Mouse (Mus musculus) kidney, embryonic 15.5 days (tissue): ENCODE results near the gene Stac3. TPM values are rescaled to one million over a fixed set of nuclear protein-coding genes. Genes with fewer than 3 reads are reported as not detected.

Experiments
- ATAC-seq: fragments of 200-750 bp; cut with Nextera tagmentation; replicated peaks from 2 replicates; pipeline ENCODE4 v1.8.0; 2017; ENCODE audit warnings: moderate TSS enrichment; ENCODE audit not compliant: low FRiP score
- H3K27ac ChIP-seq: fragments of 300-500 bp; sonication (generic); 2 replicates; pipeline ENCODE4 v1.5.1; 2015; ENCODE audit warnings: mild to moderate bottlenecking, inconsistent platforms
- H3K27me3 ChIP-seq: fragments of 300-500 bp; sonication (generic); 2 replicates; pipeline ENCODE4 v1.6.1; 2015; ENCODE audit warnings: inconsistent platforms
- H3K36me3 ChIP-seq: fragments of 300-500 bp; sonication (generic); 2 replicates; pipeline ENCODE4 v1.6.1; 2015; ENCODE audit warnings: inconsistent platforms
- H3K4me1 ChIP-seq: fragments of 300-500 bp; sonication (generic); 2 replicates; pipeline ENCODE4 v1.6.1; 2015; ENCODE audit warnings: inconsistent platforms
- H3K4me2 ChIP-seq: fragments of 300-500 bp; sonication (generic); 2 replicates; pipeline ENCODE4 v1.6.1; 2015; ENCODE audit warnings: moderate library complexity, mild to moderate bottlenecking, inconsistent platforms
- H3K4me3 ChIP-seq: fragments of 300-500 bp; sonication (generic); replicated peaks from 2 replicates; pipeline ENCODE4 v1.5.1; 2015; ENCODE audit warnings: mild to moderate bottlenecking, inconsistent platforms
- H3K9ac ChIP-seq: fragments of 300-500 bp; sonication (generic); 2 replicates; pipeline ENCODE4 v1.6.1; 2015; ENCODE audit warnings: mild to moderate bottlenecking, inconsistent platforms
- H3K9me3 ChIP-seq: fragments of 300-500 bp; sonication (generic); replicated peaks from 2 replicates; pipeline ENCODE4 v1.6.1; 2016; ENCODE audit warnings: inconsistent platforms
- WGBS: fragments of 180-500 bp; shearing (Covaris S2); methylation state at CpG from one replicate; pipeline ENCODE4 v1.1.7; 2015; ENCODE audit warnings: mixed read lengths; 5-methylcytosine and 5-hydroxymethylcytosine counted together
- polyA plus RNA-seq: library from polyadenylated mRNA; unstranded; fragments of >200 nt; fragmentation: Nextera tagmentation; extraction: Ambion mirVana; gene quantifications from 2 replicates; pipeline ENCODE4 v1.2.1, GENCODE M21; 2015

Gene Stac3
- polyA plus RNA-seq, 1 experiment from 2014 or later = 2.4 TPM

DNA sequence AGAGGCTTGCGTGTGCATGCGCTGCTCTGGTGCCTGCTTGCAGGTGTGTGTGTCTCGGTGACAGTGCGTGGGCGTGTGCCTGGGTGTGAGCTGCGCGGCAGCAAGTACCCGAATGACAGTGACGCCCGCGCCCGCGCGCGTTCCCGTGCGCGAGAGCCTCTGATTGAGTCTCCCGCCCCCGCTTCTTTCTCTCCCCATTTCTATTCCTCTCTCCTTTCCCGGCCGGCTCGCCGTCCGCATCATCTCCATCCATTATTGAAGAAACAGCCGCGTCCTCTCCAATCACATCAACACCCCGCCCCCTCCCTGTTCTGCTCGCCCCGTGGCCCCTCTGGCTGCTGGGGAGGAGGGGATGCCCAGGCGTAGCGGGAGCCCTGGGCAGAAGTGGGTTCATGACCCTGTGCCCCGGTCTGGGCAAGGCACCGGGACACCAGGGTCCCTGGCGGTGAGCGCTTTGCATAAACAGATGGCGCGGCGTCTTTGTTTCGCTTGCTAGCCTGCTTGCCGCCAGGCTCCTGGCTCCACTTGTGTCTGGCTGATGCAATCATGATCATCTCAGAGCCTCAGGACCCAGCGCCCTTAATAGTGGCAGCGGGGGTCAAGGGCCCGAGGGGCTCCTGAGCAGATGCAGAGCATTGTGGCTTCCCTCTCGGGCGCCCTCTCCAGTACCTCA lies 10.3 kb downstream of the Stac3 start:
- peaks cover 90% of the 10 kb centered on the region for H3K4me1 ChIP-seq
- WGBS = under 1% methylated on average over 45 of the region's 46 CpGs

DNA sequence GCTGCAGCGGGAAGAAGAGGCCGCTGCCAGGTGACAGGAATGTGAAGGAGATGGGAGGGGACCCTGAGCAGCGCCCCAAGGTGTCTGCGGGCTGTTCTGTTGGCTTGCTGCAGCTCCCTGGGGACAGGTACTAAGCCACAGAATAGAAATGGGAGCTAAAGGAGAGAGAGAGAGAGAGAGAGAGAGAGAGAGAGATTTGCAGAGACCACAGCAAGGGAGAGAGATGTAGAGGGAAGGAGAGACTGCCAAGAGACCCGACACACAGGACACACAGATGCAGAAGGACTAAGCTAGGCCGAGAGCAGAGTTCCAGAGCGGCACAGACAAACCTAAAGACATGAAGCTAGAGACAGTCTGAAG lies 10.8 kb downstream of the Stac3 start:
- peak overlapping the region; percentile 47 for H3K4me3 ChIP-seq
- H3K9ac ChIP-seq = peak overlapping the region; percentile 29
- WGBS = 4% methylated on average over 7 of the region's 7 CpGs
- peaks cover 95% of the 10 kb centered on the region for H3K4me1 ChIP-seq
- peaks cover under 1% of the 10 kb centered on the region; the same call in 1 of the 2 replicates for H3K36me3 ChIP-seq
- H3K9me3 ChIP-seq = no peaks in the 10 kb centered on the region
- H3K4me2 ChIP-seq = peak overlapping the region; percentile 87
- no peak overlapping the region for H3K27ac ChIP-seq
- peaks cover 90% of the 10 kb centered on the region for H3K27me3 ChIP-seq
- ATAC-seq = no peak

More for the DNA sequence above, 10.3 kb downstream of the Stac3 start:
- Histone ChIP-seq H3K4me2 (peak overlapping the region; percentile 87), H3K9me3 (no peaks in the 10 kb centered on the region), H3K4me3 (peak overlapping the region; percentile 47), H3K27me3 (peaks cover 91% of the 10 kb centered on the region), H3K36me3 (no peaks in the 10 kb centered on the region), H3K9ac (peak overlapping the region; percentile 29), H3K27ac (no peak overlapping the region)
- no peak for ATAC-seq

DNA sequence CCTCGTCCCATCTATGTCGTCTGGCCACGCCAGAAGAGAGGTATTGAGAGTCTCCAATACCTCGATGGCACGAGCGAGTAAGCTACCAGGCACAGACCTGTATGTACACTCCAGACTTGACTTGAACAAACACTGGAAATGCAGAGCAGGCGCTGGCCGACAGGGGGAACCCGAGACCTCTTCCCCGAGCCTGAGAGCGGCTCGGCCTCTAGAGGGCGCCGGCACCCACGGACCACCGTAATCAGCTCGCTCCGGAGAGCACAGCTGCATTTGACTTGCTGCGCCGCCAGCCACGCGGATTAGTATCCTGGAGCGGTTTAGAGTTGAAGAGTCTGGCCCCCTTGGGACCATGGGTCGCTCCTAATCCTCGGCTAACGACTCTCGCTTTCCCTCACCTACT lies 11.3 kb downstream of the Stac3 start:
- WGBS = 0% methylated on average over 27 of the region's 27 CpGs
- Histone ChIP-seq H3K36me3 (peaks cover 6% of the 10 kb centered on the region), H3K9ac (no peak overlapping the region), H3K9me3 (no peaks in the 10 kb centered on the region), H3K4me3 (peak overlapping the region; percentile 24), H3K27ac (no peak overlapping the region), H3K4me1 (peaks cover 99% of the 10 kb centered on the region), H3K27me3 (peaks cover 90% of the 10 kb centered on the region), H3K4me2 (peak overlapping the region; percentile 87)
- peak; percentile 37 for ATAC-seq

- peak overlapping the region; percentile 24; the same call in 1 of the 2 replicates for H3K4me3 ChIP-seq
- peaks cover 92% of the 10 kb centered on the region for H3K27me3 ChIP-seq
- no peak overlapping the region for H3K9ac ChIP-seq
- no peaks in the 10 kb centered on the region for H3K9me3 ChIP-seq
- peaks cover 92% of the 10 kb centered on the region for H3K4me1 ChIP-seq
- WGBS = 2% methylated on average over 16 of the region's 16 CpGs
- peak overlapping the region; percentile 87 for H3K4me2 ChIP-seq
- ATAC-seq = no peak
- peaks cover 14% of the 10 kb centered on the region for H3K36me3 ChIP-seq
- H3K27ac ChIP-seq = no peak overlapping the region
These were observed 12.1 kb downstream of the Stac3 start for GRCm38 (mm10) chr10:127513501-127514091.

GRCm38 (mm10) chr10:127514111-127514698 lies 12.7 kb downstream of the Stac3 start:
- Histone ChIP-seq H3K4me1 (peaks cover 86% of the 10 kb centered on the region), H3K4me3 (0 out of 2 replicates have a peak overlapping the region, but pooled peaks have one; percentile 15)

DNA sequence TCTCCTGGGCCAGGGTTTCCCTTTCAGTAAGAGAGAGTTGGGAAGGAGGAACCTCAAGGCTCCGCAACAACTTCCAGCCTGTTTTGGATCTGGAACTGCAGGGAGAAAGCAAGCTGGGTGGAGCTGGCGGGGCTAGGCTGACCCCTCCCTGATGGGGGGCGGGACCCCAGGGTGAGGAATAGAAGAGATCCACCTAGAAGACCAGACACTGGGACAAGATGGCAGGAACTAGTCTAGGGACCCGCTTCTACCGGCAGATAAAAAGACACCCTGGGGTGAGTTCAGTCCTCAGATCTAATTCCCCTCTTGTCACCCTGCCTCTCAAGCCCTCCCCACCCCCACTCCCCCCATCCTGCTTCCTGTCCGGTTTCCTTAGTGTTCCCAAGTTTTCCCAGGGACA lies 13.3 kb downstream of the Stac3 start, which contains the start of gene Ndufa4l2:
Gene Ndufa4l2 (plus strand): TSS at position 204 of the 400 bp plus-strand sequence.
- WGBS = 15% methylated on average over 6 of the region's 6 CpGs
- Histone ChIP-seq H3K27ac (peak within 1 kb of the TSS; percentile 42; the same call in 1 of the 2 replicates), H3K4me1 (peaks cover 81% of the 10 kb centered on the region), H3K4me2 (peak within 1 kb of the TSS; percentile 87), H3K36me3 (peaks cover 26% of the 10 kb centered on the region), H3K4me3 (peak within 1 kb of the TSS; percentile 24), H3K9ac (0 out of 2 replicates have a peak within 1 kb of the TSS, but pooled peaks have one; percentile 12), H3K27me3 (peaks cover 83% of the 10 kb centered on the region), H3K9me3 (no peaks in the 10 kb centered on the region)
- no peak for ATAC-seq

More at GRCm38 (mm10) chr10:127514111-127514698, 12.7 kb downstream of the Stac3 start:
- H3K9me3 ChIP-seq = no peaks in the 10 kb centered on the region
- no peak for ATAC-seq
- no peak overlapping the region for H3K27ac ChIP-seq
- H3K27me3 ChIP-seq = peaks cover 88% of the 10 kb centered on the region
- H3K36me3 ChIP-seq = peaks cover 20% of the 10 kb centered on the region
- WGBS = 17% methylated on average over 13 of the region's 13 CpGs
- H3K9ac ChIP-seq = no peak overlapping the region
- peak overlapping the region; percentile 87 for H3K4me2 ChIP-seq

GRCm38 (mm10) chr10:127515271-127515982 lies 13.9 kb downstream of the Stac3 start:
- peak overlapping the region; percentile 42; the same call in 1 of the 2 replicates for H3K27ac ChIP-seq
- no peak for ATAC-seq
- peaks cover 81% of the 10 kb centered on the region for H3K4me1 ChIP-seq
- peak overlapping the region; percentile 51 for H3K4me2 ChIP-seq
- peaks cover 32% of the 10 kb centered on the region for H3K36me3 ChIP-seq
- 33% methylated on average over 9 of the region's 9 CpGs for WGBS
- peaks cover 76% of the 10 kb centered on the region for H3K27me3 ChIP-seq
- H3K9ac ChIP-seq = no peak overlapping the region
- no peaks in the 10 kb centered on the region for H3K9me3 ChIP-seq
- peak overlapping the region; percentile 15 for H3K4me3 ChIP-seq

- no peak for ATAC-seq
- WGBS = 14% methylated on average over 8 of the region's 8 CpGs
- H3K4me2 ChIP-seq = peak overlapping the region; percentile 51
- peaks cover 34% of the 10 kb centered on the region for H3K36me3 ChIP-seq
- peaks cover 81% of the 10 kb centered on the region for H3K4me1 ChIP-seq
- H3K27me3 ChIP-seq = peaks cover 70% of the 10 kb centered on the region
- H3K9ac ChIP-seq = peak overlapping the region; percentile 9; the same call in 1 of the 2 replicates
- H3K4me3 ChIP-seq = peak overlapping the region; percentile 15
- no peaks in the 10 kb centered on the region for H3K9me3 ChIP-seq
- peak overlapping the region; percentile 42; the same call in 1 of the 2 replicates for H3K27ac ChIP-seq
These were observed 14.5 kb downstream of the Stac3 start for GRCm38 (mm10) chr10:127515983-127516459.

DNA sequence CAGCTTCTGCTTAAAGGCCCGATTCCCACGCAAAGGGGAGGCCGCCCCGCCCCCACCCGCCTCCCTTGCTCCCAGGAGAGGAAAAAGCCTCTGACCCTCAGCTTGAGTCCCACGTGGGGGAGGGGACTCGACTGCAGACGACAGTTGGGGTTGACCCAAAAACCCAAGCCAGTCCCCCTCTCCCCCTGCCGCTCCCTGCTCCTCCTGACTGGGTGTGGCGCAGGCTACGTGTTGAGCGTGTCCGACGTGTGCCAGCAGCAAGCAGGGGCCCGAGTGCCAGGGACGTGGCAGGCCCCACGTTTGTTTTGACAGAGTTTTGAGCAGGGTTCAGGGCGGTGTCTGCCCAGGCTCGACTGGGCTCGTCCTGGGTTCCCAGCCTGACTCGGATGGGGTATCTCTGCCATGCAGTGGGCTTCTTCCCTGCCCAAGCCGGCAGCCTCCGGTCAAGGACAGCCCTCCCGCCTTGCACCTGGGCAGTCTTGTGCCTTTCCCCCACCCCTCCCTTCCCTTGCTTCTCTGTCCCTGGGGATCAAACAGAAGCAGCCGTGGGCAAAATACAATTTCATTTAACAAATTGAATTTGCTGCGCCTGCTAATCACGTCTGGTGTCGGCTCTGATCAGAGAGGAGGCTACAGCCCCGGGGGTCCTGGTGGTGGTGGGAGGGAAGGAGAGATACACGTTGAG lies 15.2 kb downstream of the Stac3 start:
- peak; percentile 34 for ATAC-seq
- WGBS = 10% methylated on average over 30 of the region's 30 CpGs

DNA sequence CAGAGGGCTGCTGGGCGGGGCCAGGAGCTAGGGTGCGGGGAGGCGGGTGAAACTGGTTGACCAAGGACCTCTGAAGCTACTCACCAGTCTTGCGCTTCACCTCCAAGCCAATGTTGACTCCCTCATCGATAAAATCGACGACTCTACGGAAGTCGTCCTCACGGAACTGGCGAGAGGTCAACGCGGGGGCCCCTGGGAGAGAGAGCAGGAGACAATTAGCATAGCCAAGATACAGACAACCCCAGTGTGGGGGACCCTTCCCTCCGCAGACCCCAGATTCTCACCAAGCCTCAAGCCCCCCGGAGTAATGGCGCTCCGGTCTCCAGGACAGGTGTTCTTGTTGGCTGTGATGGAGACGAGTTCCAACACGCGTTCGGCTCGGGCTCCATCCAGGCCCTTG lies 16.5 kb downstream of the Stac3 start:
- ATAC-seq = no peak
- 89% methylated on average over 22 of the region's 22 CpGs for WGBS
- H3K9me3 ChIP-seq = no peaks in the 10 kb centered on the region

More for the DNA sequence above, 15.2 kb downstream of the Stac3 start:
- Histone ChIP-seq H3K27me3 (peaks cover 63% of the 10 kb centered on the region), H3K4me1 (peaks cover 81% of the 10 kb centered on the region), H3K9me3 (no peaks in the 10 kb centered on the region), H3K27ac (peak overlapping the region; percentile 42; the same call in 1 of the 2 replicates), H3K4me3 (peak overlapping the region; percentile 15), H3K4me2 (peak overlapping the region; percentile 51), H3K9ac (peak overlapping the region; percentile 9; the same call in 1 of the 2 replicates), H3K36me3 (peaks cover 34% of the 10 kb centered on the region)

More for the DNA sequence above, 16.5 kb downstream of the Stac3 start:
- Histone ChIP-seq H3K4me1 (peaks cover 73% of the 10 kb centered on the region), H3K36me3 (peaks cover 34% of the 10 kb centered on the region), H3K27me3 (peaks cover 57% of the 10 kb centered on the region), H3K27ac (no peak overlapping the region), H3K9ac (no peak overlapping the region), H3K4me2 (no peak overlapping the region), H3K4me3 (no peak overlapping the region)
